Mouse (Mus musculus) splenic B cell, adult 2 months (primary cell): ENCODE measurements around the gene Map3k14.

Experiments used
- DNase-seq: peaks from one replicate; pipeline ENCODE4 v3.0.0-alpha.2; 2011; ENCODE audit warnings: low read depth, low spot score
- H3K27me3 ChIP-seq: 2 replicates; pipeline ENCODE4 v1.6.1; 2012; ENCODE audit warnings: mild to moderate bottlenecking, low read length, moderate library complexity, mixed read lengths; ENCODE audit not compliant: control insufficient read depth, poor library complexity, insufficient read depth, severe bottlenecking
- H3K36me3 ChIP-seq: 2 replicates; pipeline ENCODE4 v1.6.1; 2012; ENCODE audit warnings: mild to moderate bottlenecking, low read length, moderate library complexity, mixed read lengths; ENCODE audit not compliant: control insufficient read depth, poor library complexity, insufficient read depth, severe bottlenecking

Map3k14 gene

GRCm38 (mm10) chr11:103263551-103263950 lies 3.7 kb downstream of the Map3k14 start:
- DNase-seq, result no peak
- no peaks in the 10 kb centered on the region; the same call in 1 of the 2 replicates for H3K36me3 ChIP-seq

GRCm38 (mm10) chr11:103262412-103263267 lies 4.6 kb downstream of the Map3k14 start:
- DNase-seq, result peak; percentile 82
- no peaks in the 10 kb centered on the region for H3K27me3 ChIP-seq
- H3K36me3 ChIP-seq, result no peaks in the 10 kb centered on the region; the same call in 1 of the 2 replicates

More at GRCm38 (mm10) chr11:103263551-103263950, 3.7 kb downstream of the Map3k14 start:
- no peaks in the 10 kb centered on the region for H3K27me3 ChIP-seq

GRCm38 (mm10) chr11:103261671-103262411 lies 5.4 kb downstream of the Map3k14 start:
- no peaks in the 10 kb centered on the region for H3K27me3 ChIP-seq
- no peak for DNase-seq
- no peaks in the 10 kb centered on the region; the same call in 1 of the 2 replicates for H3K36me3 ChIP-seq

- DNase-seq, result no peak
- Histone ChIP-seq H3K36me3 (no peaks in the 10 kb centered on the region; the same call in 1 of the 2 replicates), H3K27me3 (no peaks in the 10 kb centered on the region)
These were observed 6.6 kb downstream of the Map3k14 start for GRCm38 (mm10) chr11:103260515-103261192.

- Histone ChIP-seq H3K36me3 (no peaks in the 10 kb centered on the region; the same call in 1 of the 2 replicates), H3K27me3 (no peaks in the 10 kb centered on the region)
- no peak for DNase-seq
These were observed 7.2 kb downstream of the Map3k14 start for GRCm38 (mm10) chr11:103260034-103260433.

- Histone ChIP-seq H3K27me3 (no peaks in the 10 kb centered on the region), H3K36me3 (no peaks in the 10 kb centered on the region; the same call in none of the 2 replicates)
- DNase-seq, result peak; percentile 72
These were observed 9.3 kb downstream of the Map3k14 start for GRCm38 (mm10) chr11:103257938-103258481.

GRCm38 (mm10) chr11:103253605-103254004 lies 13.7 kb downstream of the Map3k14 start:
- no peaks in the 10 kb centered on the region; the same call in none of the 2 replicates for H3K36me3 ChIP-seq
- DNase-seq, result no peak
- no peaks in the 10 kb centered on the region for H3K27me3 ChIP-seq

- no peaks in the 10 kb centered on the region for H3K27me3 ChIP-seq
- no peak for DNase-seq
- no peaks in the 10 kb centered on the region; the same call in 1 of the 2 replicates for H3K36me3 ChIP-seq
These were observed 14.9 kb downstream of the Map3k14 start for GRCm38 (mm10) chr11:103252380-103252779.

- Histone ChIP-seq H3K27me3 (no peaks in the 10 kb centered on the region), H3K36me3 (no peaks in the 10 kb centered on the region; the same call in 1 of the 2 replicates)
- no peak for DNase-seq
These were observed 16.9 kb downstream of the Map3k14 start for GRCm38 (mm10) chr11:103250324-103250723.

- DNase-seq, result peak; percentile 77
- H3K36me3 ChIP-seq, result no peaks in the 10 kb centered on the region
- no peaks in the 10 kb centered on the region for H3K27me3 ChIP-seq
These were observed 17.8 kb downstream of the Map3k14 start for GRCm38 (mm10) chr11:103249509-103249908.

- Histone ChIP-seq H3K36me3 (no peaks in the 10 kb centered on the region), H3K27me3 (no peaks in the 10 kb centered on the region)
- no peak for DNase-seq
These were observed 18.4 kb downstream of the Map3k14 start for GRCm38 (mm10) chr11:103248837-103249236.

- H3K27me3 ChIP-seq, result no peaks in the 10 kb centered on the region
- no peaks in the 10 kb centered on the region for H3K36me3 ChIP-seq
- peak; percentile 30 for DNase-seq
These were observed 19.6 kb downstream of the Map3k14 start for GRCm38 (mm10) chr11:103247504-103248177.

- Histone ChIP-seq H3K27me3 (no peaks in the 10 kb centered on the region), H3K36me3 (no peaks in the 10 kb centered on the region)
- DNase-seq, result no peak
These were observed 20.5 kb downstream of the Map3k14 start for GRCm38 (mm10) chr11:103246731-103247290.
